Mouse (Mus musculus): ENCODE measurements around the gene Crtc3. TPM values are rescaled to one million over a fixed set of nuclear protein-coding genes. Genes with fewer than 3 reads are reported as not detected.

Crtc3 gene
- polyA plus RNA-seq, 1 experiment from 2014 or later, result 21.6 TPM

DNA sequence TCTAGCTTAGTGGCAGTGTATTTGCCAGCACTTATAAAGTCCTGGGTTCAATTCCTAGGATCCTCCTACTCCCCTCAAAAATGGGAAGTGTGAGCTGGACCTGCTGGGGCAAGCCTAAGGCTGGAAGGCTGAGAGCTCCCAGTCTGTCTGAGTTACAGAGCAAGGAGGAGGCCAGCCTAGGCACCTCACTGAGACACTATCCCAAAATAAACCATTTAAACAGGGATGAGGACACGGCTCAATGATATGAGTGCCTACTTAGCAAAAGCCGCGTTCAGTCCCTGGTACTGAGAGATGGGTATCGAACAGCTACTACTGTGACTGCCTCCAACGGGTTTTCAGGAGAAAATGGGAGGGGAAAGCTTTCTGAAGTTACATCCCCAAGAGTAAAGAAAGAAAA is 33.8 kb downstream of the Crtc3 start:
- no peak overlapping the region for H3K4me2 ChIP-seq (ENCODE audit: low read depth, low read length)
- H3K4me3 ChIP-seq (ENCODE audit: low read depth, low read length), result no peak overlapping the region
- H3K27me3 ChIP-seq (replicated peaks; ENCODE audit: control insufficient read depth, insufficient read depth, low read length), result no peaks in the 10 kb centered on the region
- H3K27ac ChIP-seq (replicated peaks; ENCODE audit: low read depth, low read length), result peak overlapping the region; percentile 17
- no peak overlapping the region; the same call in 1 of the 2 replicates for H3K9ac ChIP-seq (ENCODE audit: low read depth, low read length)
- no peaks in the 10 kb centered on the region for H3K9me3 ChIP-seq (ENCODE audit: control insufficient read depth, low read length)
- ATAC-seq (ENCODE audit: low read depth) (no peak), DNase-seq (ENCODE audit: low spot score) (no peak)
- WGBS, result 67% methylated on average over 5 of the region's 5 CpGs
- 0 out of 2 replicates have a peak, but pooled peaks cover 4% of the 10 kb centered on the region for H3K36me3 ChIP-seq (ENCODE audit: control insufficient read depth, insufficient read depth, low read length)
- H3K4me1 ChIP-seq (ENCODE audit: control insufficient read depth, insufficient read depth, low read length), result peaks cover 53% of the 10 kb centered on the region

DNA sequence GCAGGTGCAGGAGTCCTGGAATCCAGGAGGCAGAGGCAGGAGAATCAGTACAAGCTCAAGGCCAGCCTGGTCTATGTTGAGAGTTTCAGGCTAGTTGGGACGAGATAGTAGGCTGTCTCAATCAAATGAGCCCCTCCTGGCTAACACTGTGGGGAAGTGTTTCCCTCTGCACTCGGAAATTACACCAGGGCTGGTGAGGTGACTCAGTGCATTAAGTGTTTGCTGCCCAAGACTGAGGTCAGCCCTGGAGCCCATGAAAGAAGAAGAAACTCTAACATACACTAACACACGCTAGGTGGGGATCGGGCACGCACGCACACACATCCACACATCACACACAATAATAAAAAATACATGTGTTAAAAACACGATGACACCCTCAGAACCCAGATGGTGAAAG is 34.3 kb downstream of the Crtc3 start:
- peaks cover 53% of the 10 kb centered on the region for H3K4me1 ChIP-seq (ENCODE audit: control insufficient read depth, insufficient read depth, low read length)
- WGBS, result 86% methylated on average over 7 of the region's 7 CpGs

DNA sequence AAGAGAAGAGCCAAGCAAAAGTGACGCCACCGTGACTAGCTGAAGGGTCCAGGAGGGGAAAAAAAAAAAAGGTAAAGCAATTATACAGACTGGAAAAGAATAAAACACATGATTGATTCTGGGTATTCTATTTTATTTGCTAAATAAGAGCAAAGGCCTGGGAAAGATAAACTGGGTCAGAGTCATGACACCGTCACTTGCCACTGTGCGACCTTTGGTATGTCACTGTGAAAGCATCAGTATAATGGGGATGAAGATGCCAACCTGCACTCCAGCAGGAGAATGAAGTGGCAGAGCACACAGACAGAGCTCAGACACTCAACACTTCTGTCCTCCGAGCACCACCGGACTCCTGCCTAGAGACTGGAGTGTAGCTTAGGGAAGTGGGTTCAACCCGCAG is 34.7 kb downstream of the Crtc3 start:
- no peak for ATAC-seq (ENCODE audit: low read depth)
- Histone ChIP-seq H3K4me2 (ENCODE audit: low read depth, low read length) (no peak overlapping the region), H3K27ac (replicated peaks; ENCODE audit: low read depth, low read length) (no peak overlapping the region), H3K9me3 (ENCODE audit: control insufficient read depth, low read length) (no peaks in the 10 kb centered on the region), H3K36me3 (ENCODE audit: control insufficient read depth, insufficient read depth, low read length) (no peaks in the 10 kb centered on the region), H3K27me3 (replicated peaks; ENCODE audit: control insufficient read depth, insufficient read depth, low read length) (no peaks in the 10 kb centered on the region), H3K9ac (ENCODE audit: low read depth, low read length) (no peak overlapping the region), H3K4me1 (ENCODE audit: control insufficient read depth, insufficient read depth, low read length) (peaks cover 53% of the 10 kb centered on the region), H3K4me3 (ENCODE audit: low read depth, low read length) (no peak overlapping the region)
- 92% methylated on average over 7 of the region's 7 CpGs for WGBS
- DNase-seq (ENCODE audit: low spot score), result no peak

More for the DNA sequence above, 34.3 kb downstream of the Crtc3 start:
- Histone ChIP-seq H3K4me3 (ENCODE audit: low read depth, low read length) (no peak overlapping the region), H3K27ac (replicated peaks; ENCODE audit: low read depth, low read length) (no peak overlapping the region), H3K9me3 (ENCODE audit: control insufficient read depth, low read length) (no peaks in the 10 kb centered on the region), H3K9ac (ENCODE audit: low read depth, low read length) (no peak overlapping the region), H3K27me3 (replicated peaks; ENCODE audit: control insufficient read depth, insufficient read depth, low read length) (no peaks in the 10 kb centered on the region), H3K36me3 (ENCODE audit: control insufficient read depth, insufficient read depth, low read length) (no peaks in the 10 kb centered on the region), H3K4me2 (ENCODE audit: low read depth, low read length) (no peak overlapping the region)
- no peak for ATAC-seq (ENCODE audit: low read depth)
- no peak for DNase-seq (ENCODE audit: low spot score)

DNA sequence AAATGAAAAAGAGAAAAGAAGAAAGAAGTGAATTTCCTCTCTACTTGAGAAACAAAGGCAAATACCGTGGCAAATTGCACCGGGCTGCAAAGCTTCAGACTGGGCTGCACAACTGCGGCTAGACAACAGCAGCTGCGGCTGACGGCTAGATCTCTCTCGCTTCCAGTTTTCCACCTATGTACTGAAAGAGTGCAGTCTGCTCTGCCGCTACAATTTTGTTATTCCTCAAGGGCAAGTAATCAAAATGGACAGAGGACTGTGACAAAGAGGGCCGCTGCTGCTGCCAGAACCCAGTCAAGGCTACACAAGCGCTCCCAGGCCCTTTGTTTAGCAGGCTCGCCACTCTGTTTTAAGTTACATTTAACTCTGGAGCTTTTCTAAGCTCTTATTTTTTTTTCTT is 35.6 kb downstream of the Crtc3 start:
- Histone ChIP-seq H3K4me1 (ENCODE audit: control insufficient read depth, insufficient read depth, low read length) (peaks cover 51% of the 10 kb centered on the region), H3K9ac (ENCODE audit: low read depth, low read length) (no peak overlapping the region), H3K4me3 (ENCODE audit: low read depth, low read length) (no peak overlapping the region), H3K4me2 (ENCODE audit: low read depth, low read length) (no peak overlapping the region), H3K27ac (replicated peaks; ENCODE audit: low read depth, low read length) (peak overlapping the region; percentile 61), H3K27me3 (replicated peaks; ENCODE audit: control insufficient read depth, insufficient read depth, low read length) (no peaks in the 10 kb centered on the region), H3K36me3 (ENCODE audit: control insufficient read depth, insufficient read depth, low read length) (no peaks in the 10 kb centered on the region), H3K9me3 (ENCODE audit: control insufficient read depth, low read length) (no peaks in the 10 kb centered on the region)
- WGBS, result 46% methylated on average over 10 of the region's 10 CpGs
- no peak for ATAC-seq (ENCODE audit: low read depth)
- DNase-seq (ENCODE audit: low spot score), result peak; percentile 53

DNA sequence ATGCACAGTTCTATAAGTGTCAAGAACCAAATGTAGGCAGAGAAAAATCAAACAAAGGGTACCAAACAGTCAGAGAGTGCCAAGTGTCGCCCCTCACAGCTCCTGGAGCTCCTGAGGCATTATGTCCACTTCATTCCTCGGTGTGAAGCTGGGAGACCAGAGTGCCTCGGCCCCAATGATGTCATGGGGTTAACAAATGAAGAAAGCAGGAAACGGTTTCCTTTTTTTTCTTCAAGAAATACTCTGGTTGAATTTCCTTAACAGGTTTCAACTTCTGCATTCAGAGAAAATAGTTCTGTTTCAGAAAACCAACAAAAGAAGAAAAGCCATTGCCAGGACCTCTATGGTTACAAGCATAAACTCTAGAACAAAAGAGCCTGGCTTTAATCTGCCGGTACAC is 36.4 kb downstream of the Crtc3 start:
- H3K4me1 ChIP-seq (ENCODE audit: control insufficient read depth, insufficient read depth, low read length), result peaks cover 43% of the 10 kb centered on the region
- no peak overlapping the region for H3K4me2 ChIP-seq (ENCODE audit: low read depth, low read length)
- H3K4me3 ChIP-seq (ENCODE audit: low read depth, low read length), result no peak overlapping the region
- WGBS, result 55% methylated on average over 5 of the region's 5 CpGs
- ATAC-seq (ENCODE audit: low read depth), result no peak
- DNase-seq (ENCODE audit: low spot score), result no peak
- no peak overlapping the region for H3K9ac ChIP-seq (ENCODE audit: low read depth, low read length)
- H3K27me3 ChIP-seq (replicated peaks; ENCODE audit: control insufficient read depth, insufficient read depth, low read length), result no peaks in the 10 kb centered on the region
- no peaks in the 10 kb centered on the region for H3K9me3 ChIP-seq (ENCODE audit: control insufficient read depth, low read length)
- H3K36me3 ChIP-seq (ENCODE audit: control insufficient read depth, insufficient read depth, low read length), result no peaks in the 10 kb centered on the region
- peak overlapping the region; percentile 61; the same call in 1 of the 2 replicates for H3K27ac ChIP-seq (replicated peaks; ENCODE audit: low read depth, low read length)

DNA sequence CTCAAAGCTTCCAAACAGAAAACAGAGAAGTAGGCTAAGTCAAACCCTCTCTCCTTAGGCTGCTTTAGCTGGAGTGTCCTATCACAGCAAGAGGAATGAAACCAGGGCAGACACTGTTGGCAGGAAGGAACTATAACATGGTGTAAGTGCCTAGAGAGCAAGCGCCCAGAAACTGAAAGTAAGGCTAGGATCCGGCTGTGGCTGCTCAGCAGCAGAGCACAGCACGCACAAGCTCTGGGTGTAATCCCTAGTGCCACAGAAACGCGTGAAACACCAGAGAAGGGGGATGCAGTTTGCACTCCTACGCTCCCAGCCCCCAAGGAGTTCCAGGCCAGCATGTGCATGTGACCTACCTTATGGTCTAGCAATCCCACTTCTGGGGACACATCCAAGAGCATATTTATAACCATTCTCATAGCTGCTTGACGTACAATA is 41.2 kb downstream of the Crtc3 start:
- 79% methylated on average over 7 of the region's 7 CpGs for WGBS
- H3K27ac ChIP-seq (replicated peaks; ENCODE audit: low read depth, low read length), result no peak overlapping the region
- H3K9ac ChIP-seq (ENCODE audit: low read depth, low read length), result no peak overlapping the region
- peaks cover 20% of the 10 kb centered on the region for H3K4me1 ChIP-seq (ENCODE audit: control insufficient read depth, insufficient read depth, low read length)
- H3K36me3 ChIP-seq (ENCODE audit: control insufficient read depth, insufficient read depth, low read length), result no peaks in the 10 kb centered on the region
- H3K4me3 ChIP-seq (ENCODE audit: low read depth, low read length), result no peak overlapping the region
- ATAC-seq (ENCODE audit: low read depth), result no peak
- H3K4me2 ChIP-seq (ENCODE audit: low read depth, low read length), result no peak overlapping the region
- no peaks in the 10 kb centered on the region for H3K27me3 ChIP-seq (replicated peaks; ENCODE audit: control insufficient read depth, insufficient read depth, low read length)
- H3K9me3 ChIP-seq (ENCODE audit: control insufficient read depth, low read length), result no peaks in the 10 kb centered on the region
- no peak for DNase-seq (ENCODE audit: low spot score)

DNA sequence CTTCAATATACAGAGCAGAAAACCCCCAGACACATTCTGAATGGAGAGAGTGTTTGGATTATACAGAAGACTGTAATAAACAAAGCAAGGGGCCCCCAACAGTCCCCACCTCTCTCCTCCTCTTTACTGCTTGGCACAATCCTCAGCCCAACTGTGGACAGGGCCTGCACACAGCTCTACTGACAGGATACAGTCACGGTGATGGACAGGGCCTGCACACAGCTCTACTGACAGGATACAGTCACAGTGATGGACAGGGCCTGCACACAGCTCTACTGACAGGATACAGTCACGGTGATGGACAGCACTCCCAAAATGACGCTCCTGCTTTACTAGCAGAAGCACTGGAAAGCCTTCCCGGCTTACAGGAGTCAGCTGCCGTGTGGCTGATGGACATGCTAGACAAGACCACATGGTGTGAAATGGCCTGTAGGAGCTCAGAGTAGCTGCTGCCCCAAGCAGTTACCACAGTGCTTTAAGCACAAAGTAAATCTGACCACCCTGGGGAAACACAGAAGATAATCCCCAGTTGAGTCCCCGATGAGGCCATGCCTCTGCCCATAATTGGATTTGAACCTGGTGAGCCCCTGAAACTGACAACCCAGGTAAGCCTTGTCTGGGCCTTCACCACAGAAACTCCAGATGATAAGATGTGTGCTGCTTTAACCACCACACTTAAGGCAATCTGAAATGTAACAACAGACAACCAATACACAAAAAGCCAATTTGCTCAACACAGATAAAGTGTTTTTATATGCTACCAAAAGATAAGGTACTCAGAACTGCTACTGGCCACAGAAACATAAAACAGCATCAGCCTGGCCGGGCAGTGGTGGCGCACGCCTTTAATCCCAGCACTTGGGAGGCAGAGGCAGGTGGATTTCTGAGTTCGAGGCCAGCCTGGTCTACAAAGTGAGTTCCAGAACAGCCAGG is 42.3 kb downstream of the Crtc3 start:
- ATAC-seq (ENCODE audit: low read depth) (peak; percentile 38; the same call in 1 of the 2 replicates), DNase-seq (ENCODE audit: low spot score) (no peak)
- Histone ChIP-seq H3K36me3 (ENCODE audit: control insufficient read depth, insufficient read depth, low read length) (no peaks in the 10 kb centered on the region), H3K9ac (ENCODE audit: low read depth, low read length) (no peak overlapping the region), H3K27ac (replicated peaks; ENCODE audit: low read depth, low read length) (no peak overlapping the region), H3K27me3 (replicated peaks; ENCODE audit: control insufficient read depth, insufficient read depth, low read length) (no peaks in the 10 kb centered on the region), H3K4me1 (ENCODE audit: control insufficient read depth, insufficient read depth, low read length) (peaks cover 25% of the 10 kb centered on the region), H3K9me3 (ENCODE audit: control insufficient read depth, low read length) (no peaks in the 10 kb centered on the region), H3K4me2 (ENCODE audit: low read depth, low read length) (no peak overlapping the region), H3K4me3 (ENCODE audit: low read depth, low read length) (no peak overlapping the region)
- WGBS, result 68% methylated on average over 10 of the region's 10 CpGs

DNA sequence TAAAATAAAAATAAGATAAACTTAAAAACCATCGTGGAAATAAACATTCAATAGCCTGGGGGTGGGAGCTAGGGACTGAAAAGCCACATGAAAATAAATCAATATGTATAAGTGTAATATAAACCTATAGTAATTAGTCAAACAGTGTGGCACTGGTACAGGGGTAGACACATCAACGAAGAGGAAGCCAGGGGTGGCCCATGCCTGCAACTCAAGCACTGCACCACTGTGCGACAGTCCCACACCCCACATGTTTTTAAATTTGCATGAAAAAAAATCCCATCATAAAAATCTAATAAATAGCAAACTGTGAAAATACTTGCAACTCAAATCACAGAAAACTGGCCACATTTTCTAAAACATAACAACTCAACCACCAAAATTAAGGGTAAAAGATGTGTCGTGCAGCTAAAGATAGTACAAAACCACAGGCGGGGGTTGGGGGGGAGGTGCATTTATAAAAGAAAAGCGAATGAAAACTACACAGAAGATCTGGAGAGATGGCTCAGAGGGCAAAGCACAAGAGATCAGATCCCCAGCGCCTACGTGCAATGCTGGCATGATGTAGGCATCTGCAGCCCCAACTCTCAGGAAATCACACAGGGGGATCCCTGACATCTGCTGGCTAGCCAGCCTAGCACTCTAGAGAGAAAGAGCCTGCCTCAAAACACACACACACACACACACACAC is 45.6 kb downstream of the Crtc3 start:
- WGBS, result 69% methylated on average over 8 of the region's 8 CpGs
- no peaks in the 10 kb centered on the region for H3K36me3 ChIP-seq (ENCODE audit: control insufficient read depth, insufficient read depth, low read length)
- peak overlapping the region; percentile 8; the same call in 1 of the 2 replicates for H3K27ac ChIP-seq (replicated peaks; ENCODE audit: low read depth, low read length)
- H3K4me1 ChIP-seq (ENCODE audit: control insufficient read depth, insufficient read depth, low read length), result peaks cover 26% of the 10 kb centered on the region
- DNase-seq (ENCODE audit: low spot score) (no peak), ATAC-seq (ENCODE audit: low read depth) (no peak)
- H3K9ac ChIP-seq (ENCODE audit: low read depth, low read length), result no peak overlapping the region
- H3K4me2 ChIP-seq (ENCODE audit: low read depth, low read length), result no peak overlapping the region
- H3K27me3 ChIP-seq (replicated peaks; ENCODE audit: control insufficient read depth, insufficient read depth, low read length), result no peaks in the 10 kb centered on the region
- H3K9me3 ChIP-seq (ENCODE audit: control insufficient read depth, low read length), result no peaks in the 10 kb centered on the region
- no peak overlapping the region for H3K4me3 ChIP-seq (ENCODE audit: low read depth, low read length)

All from embryonic facial prominence, embryonic 14.5 days (tissue).